Mouse (Mus musculus) hindbrain, embryonic 14.5 days (tissue): ENCODE measurements at regions not wholly inside any gene's neighbourhood (a gene's known extent, or its start where the extent isn't known, plus 50 kb on each side); places are given as distances from the start of the nearest gene placed in this dataset.

ENCODE experiments used
- ATAC-seq: fragments of 200-750 bp; cut with Nextera tagmentation; 2 replicates; pipeline ENCODE4 v1.8.0; 2017; ENCODE audit warnings: moderate number of reproducible peaks, mild to moderate bottlenecking, moderate TSS enrichment, moderate library complexity; ENCODE audit not compliant: low FRiP score
- DNase-seq: peaks from one replicate; pipeline ENCODE4 v3.0.0-alpha.2; 2015; ENCODE audit warnings: low spot score
- H3K27ac ChIP-seq: fragments of 300-500 bp; sonication (generic); 2 replicates; pipeline ENCODE4 v1.5.1; 2014; ENCODE audit warnings: mild to moderate bottlenecking, moderate library complexity
- H3K27me3 ChIP-seq: fragments of 300-500 bp; sonication (generic); 2 replicates; pipeline ENCODE4 v1.6.1; 2014; ENCODE audit warnings: mild to moderate bottlenecking, low read length, mixed read lengths; ENCODE audit not compliant: control insufficient read depth, insufficient read depth
- H3K36me3 ChIP-seq: fragments of 300-500 bp; sonication (generic); replicated peaks from 2 replicates; pipeline ENCODE4 v1.6.1; 2014; ENCODE audit not compliant: control insufficient read depth, insufficient read depth
- H3K4me1 ChIP-seq: fragments of 300-500 bp; sonication (generic); replicated peaks from 2 replicates; pipeline ENCODE4 v1.6.1; 2014; ENCODE audit warnings: antibody characterized with exemption, low read length, mixed read lengths; ENCODE audit not compliant: control insufficient read depth, insufficient read depth
- H3K4me2 ChIP-seq: fragments of 300-500 bp; sonication (generic); replicated peaks from 2 replicates; pipeline ENCODE4 v1.6.1; 2014; ENCODE audit warnings: mild to moderate bottlenecking, moderate library complexity
- H3K4me3 ChIP-seq: fragments of 300-500 bp; sonication (generic); replicated peaks from 2 replicates; pipeline ENCODE4 v1.5.1; 2014; ENCODE audit warnings: mild to moderate bottlenecking, low read length
- H3K9ac ChIP-seq: fragments of 300-500 bp; sonication (generic); 2 replicates; pipeline ENCODE4 v1.6.1; 2014
- H3K9me3 ChIP-seq: fragments of 300-500 bp; sonication (generic); 2 replicates; pipeline ENCODE4 v1.6.1; 2016; ENCODE audit warnings: low read length; ENCODE audit not compliant: control insufficient read depth
- WGBS: fragments of 180-500 bp; shearing (Covaris S2); extraction: QIAGEN DNeasy Blood & Tissue Kit; methylation state at CpG from one replicate; pipeline ENCODE4 v1.1.7; 2014; 5-methylcytosine and 5-hydroxymethylcytosine counted together

DNA sequence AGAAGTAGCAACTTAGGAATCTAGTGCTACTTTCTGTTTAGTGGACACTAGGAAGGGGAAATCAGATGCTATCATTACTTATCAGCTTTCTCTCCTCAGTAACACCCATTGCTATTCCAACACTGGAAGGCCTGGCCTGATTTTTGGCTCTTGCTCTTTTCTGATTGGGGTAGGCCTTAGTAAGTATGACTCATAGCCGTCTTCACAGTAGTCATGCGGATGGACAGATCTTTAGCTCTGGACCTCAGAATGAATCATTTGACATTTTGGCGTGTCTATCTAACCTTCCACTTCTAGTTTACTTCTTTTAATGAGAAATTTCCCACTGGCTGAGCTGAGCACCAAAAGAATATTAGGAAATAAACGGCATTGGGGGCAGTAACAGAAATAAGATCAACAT, 71.4 kb upstream of the Esx1 start:
- Histone ChIP-seq H3K27ac (no peak overlapping the region), H3K4me2 (no peak overlapping the region), H3K4me1 (no peaks in the 10 kb centered on the region), H3K27me3 (no peaks in the 10 kb centered on the region), H3K36me3 (no peaks in the 10 kb centered on the region), H3K9me3 (no peaks in the 10 kb centered on the region), H3K4me3 (no peak overlapping the region), H3K9ac (no peak overlapping the region)
- DNase-seq (no peak), ATAC-seq (no peak)
- 90% methylated on average over 4 of the region's 4 CpGs for WGBS

GRCm38 (mm10) chrX:137190122-137190521, 68.2 kb upstream of the Esx1 start:
- H3K4me2 ChIP-seq: no peak overlapping the region
- H3K4me1 ChIP-seq: no peaks in the 10 kb centered on the region
- H3K4me3 ChIP-seq: no peak overlapping the region
- H3K27ac ChIP-seq: no peak overlapping the region
- DNase-seq (peak; percentile 27), ATAC-seq (no peak)
- H3K27me3 ChIP-seq: no peaks in the 10 kb centered on the region
- no peaks in the 10 kb centered on the region for H3K9me3 ChIP-seq
- WGBS: 47% methylated on average over 1 of the region's 1 CpGs
- H3K36me3 ChIP-seq: no peaks in the 10 kb centered on the region
- no peak overlapping the region for H3K9ac ChIP-seq

GRCm38 (mm10) chrX:137175774-137176173, 53.9 kb upstream of the Esx1 start:
- DNase-seq (no peak), ATAC-seq (no peak)
- no peak overlapping the region for H3K27ac ChIP-seq
- H3K27me3 ChIP-seq: no peaks in the 10 kb centered on the region
- H3K36me3 ChIP-seq: no peaks in the 10 kb centered on the region
- 78% methylated on average over 2 of the region's 2 CpGs for WGBS
- no peaks in the 10 kb centered on the region for H3K9me3 ChIP-seq
- no peaks in the 10 kb centered on the region for H3K4me1 ChIP-seq
- H3K9ac ChIP-seq: no peak overlapping the region
- no peak overlapping the region for H3K4me2 ChIP-seq
- no peak overlapping the region for H3K4me3 ChIP-seq

- ATAC-seq: no peak
- Histone ChIP-seq H3K27me3 (no peaks in the 10 kb centered on the region), H3K9me3 (no peaks in the 10 kb centered on the region), H3K27ac (no peak overlapping the region), H3K9ac (no peak overlapping the region), H3K4me3 (no peak overlapping the region), H3K36me3 (no peaks in the 10 kb centered on the region), H3K4me1 (no peaks in the 10 kb centered on the region), H3K4me2 (no peak overlapping the region)
- WGBS: 77% methylated on average over 4 of the region's 4 CpGs
- DNase-seq: no peak
These were observed 51.6 kb upstream of the Esx1 start for GRCm38 (mm10) chrX:137173455-137173854.
